Mouse (Mus musculus): ENCODE results near the gene Reln. TPM values are rescaled to one million over a fixed set of nuclear protein-coding genes. Genes with fewer than 3 reads are reported as not detected.

Gene Reln
- polyA plus RNA-seq, 1 experiment from 2014 or later: 41.3 TPM

GRCm38 (mm10) chr5:22255346-22255745, 89.2 kb downstream of the Reln start:
- no peaks in the 10 kb centered on the region for H3K27me3 ChIP-seq (replicated peaks; ENCODE audit: control insufficient read depth, insufficient read depth, low read length)
- no peak overlapping the region for H3K9ac ChIP-seq (ENCODE audit: low read depth, low read length)
- H3K4me2 ChIP-seq (ENCODE audit: low read length): no peak overlapping the region
- no peaks in the 10 kb centered on the region for H3K36me3 ChIP-seq (ENCODE audit: control insufficient read depth, insufficient read depth, low read length)
- ATAC-seq: no peak
- no peaks in the 10 kb centered on the region for H3K9me3 ChIP-seq (ENCODE audit: control insufficient read depth, low read length)
- no peak overlapping the region for H3K4me3 ChIP-seq (ENCODE audit: low read length)
- no peak overlapping the region for H3K27ac ChIP-seq (ENCODE audit: low read depth, low read length)
- WGBS: 91% methylated on average over 3 of the region's 3 CpGs
- H3K4me1 ChIP-seq (ENCODE audit: control insufficient read depth, insufficient read depth, low read depth, low read length): peaks cover 1% of the 10 kb centered on the region; the same call in 1 of the 2 replicates

- peaks cover 3% of the 10 kb centered on the region; the same call in 1 of the 2 replicates for H3K4me1 ChIP-seq (ENCODE audit: control insufficient read depth, insufficient read depth, low read depth, low read length)
- H3K36me3 ChIP-seq (ENCODE audit: control insufficient read depth, insufficient read depth, low read length): no peaks in the 10 kb centered on the region
- H3K9me3 ChIP-seq (ENCODE audit: control insufficient read depth, low read length): no peaks in the 10 kb centered on the region
- H3K4me2 ChIP-seq (ENCODE audit: low read length): no peak overlapping the region
- no peak overlapping the region for H3K9ac ChIP-seq (ENCODE audit: low read depth, low read length)
- no peak overlapping the region for H3K4me3 ChIP-seq (ENCODE audit: low read length)
- 74% methylated on average over 3 of the region's 3 CpGs for WGBS
- no peaks in the 10 kb centered on the region for H3K27me3 ChIP-seq (replicated peaks; ENCODE audit: control insufficient read depth, insufficient read depth, low read length)
- ATAC-seq: no peak
- no peak overlapping the region for H3K27ac ChIP-seq (ENCODE audit: low read depth, low read length)
Observed at GRCm38 (mm10) chr5:22253910-22254309, 90.6 kb downstream of the Reln start.

GRCm38 (mm10) chr5:22253318-22253717, 91.2 kb downstream of the Reln start:
- peak; percentile 72; the same call in 1 of the 2 replicates for ATAC-seq
- 84% methylated on average over 6 of the region's 6 CpGs for WGBS
- Histone ChIP-seq H3K4me2 (ENCODE audit: low read length) (no peak overlapping the region), H3K9ac (ENCODE audit: low read depth, low read length) (no peak overlapping the region), H3K27ac (ENCODE audit: low read depth, low read length) (no peak overlapping the region), H3K9me3 (ENCODE audit: control insufficient read depth, low read length) (no peaks in the 10 kb centered on the region), H3K36me3 (ENCODE audit: control insufficient read depth, insufficient read depth, low read length) (no peaks in the 10 kb centered on the region), H3K4me1 (ENCODE audit: control insufficient read depth, insufficient read depth, low read depth, low read length) (peaks cover 3% of the 10 kb centered on the region; the same call in 1 of the 2 replicates), H3K4me3 (ENCODE audit: low read length) (no peak overlapping the region), H3K27me3 (replicated peaks; ENCODE audit: control insufficient read depth, insufficient read depth, low read length) (no peaks in the 10 kb centered on the region)

GRCm38 (mm10) chr5:22247850-22248249, 96.7 kb downstream of the Reln start:
- no peaks in the 10 kb centered on the region for H3K36me3 ChIP-seq (ENCODE audit: control insufficient read depth, insufficient read depth, low read length)
- no peaks in the 10 kb centered on the region for H3K9me3 ChIP-seq (ENCODE audit: control insufficient read depth, low read length)
- H3K4me1 ChIP-seq (ENCODE audit: control insufficient read depth, insufficient read depth, low read depth, low read length): peaks cover 3% of the 10 kb centered on the region
- H3K27ac ChIP-seq (ENCODE audit: low read depth, low read length): no peak overlapping the region
- ATAC-seq: peak; percentile 91
- 37% methylated on average over 6 of the region's 6 CpGs for WGBS
- no peak overlapping the region for H3K9ac ChIP-seq (ENCODE audit: low read depth, low read length)
- 0 out of 2 replicates have a peak overlapping the region, but pooled peaks have one; percentile 17 for H3K4me2 ChIP-seq (ENCODE audit: low read length)
- no peak overlapping the region for H3K4me3 ChIP-seq (ENCODE audit: low read length)
- H3K27me3 ChIP-seq (replicated peaks; ENCODE audit: control insufficient read depth, insufficient read depth, low read length): no peaks in the 10 kb centered on the region

- ATAC-seq: no peak
- no peak overlapping the region for H3K4me3 ChIP-seq (ENCODE audit: low read length)
- H3K27ac ChIP-seq (ENCODE audit: low read depth, low read length): no peak overlapping the region
Observed at GRCm38 (mm10) chr5:22245056-22245455, 99.4 kb downstream of the Reln start.

GRCm38 (mm10) chr5:22243538-22243937, 101.0 kb downstream of the Reln start:
- no peak overlapping the region for H3K27ac ChIP-seq (ENCODE audit: low read depth, low read length)
- H3K4me3 ChIP-seq (ENCODE audit: low read length): no peak overlapping the region
- WGBS: 68% methylated on average over 2 of the region's 2 CpGs
- no peaks in the 10 kb centered on the region for H3K27me3 ChIP-seq (replicated peaks; ENCODE audit: control insufficient read depth, insufficient read depth, low read length)
- H3K4me1 ChIP-seq (ENCODE audit: control insufficient read depth, insufficient read depth, low read depth, low read length): no peaks in the 10 kb centered on the region; the same call in none of the 2 replicates
- H3K4me2 ChIP-seq (ENCODE audit: low read length): no peak overlapping the region
- H3K9me3 ChIP-seq (ENCODE audit: control insufficient read depth, low read length): no peaks in the 10 kb centered on the region
- no peaks in the 10 kb centered on the region for H3K36me3 ChIP-seq (ENCODE audit: control insufficient read depth, insufficient read depth, low read length)
- ATAC-seq: no peak; the same call in 1 of the 2 replicates
- H3K9ac ChIP-seq (ENCODE audit: low read depth, low read length): no peak overlapping the region

More at GRCm38 (mm10) chr5:22245056-22245455, 99.4 kb downstream of the Reln start:
- Histone ChIP-seq H3K4me2 (ENCODE audit: low read length) (no peak overlapping the region), H3K27me3 (replicated peaks; ENCODE audit: control insufficient read depth, insufficient read depth, low read length) (no peaks in the 10 kb centered on the region), H3K9me3 (ENCODE audit: control insufficient read depth, low read length) (no peaks in the 10 kb centered on the region), H3K4me1 (ENCODE audit: control insufficient read depth, insufficient read depth, low read depth, low read length) (no peaks in the 10 kb centered on the region; the same call in none of the 2 replicates), H3K9ac (ENCODE audit: low read depth, low read length) (no peak overlapping the region), H3K36me3 (ENCODE audit: control insufficient read depth, insufficient read depth, low read length) (no peaks in the 10 kb centered on the region)
- 95% methylated on average over 1 of the region's 1 CpGs for WGBS

GRCm38 (mm10) chr5:22241560-22241959, 102.9 kb downstream of the Reln start:
- no peaks in the 10 kb centered on the region for H3K9me3 ChIP-seq (ENCODE audit: control insufficient read depth, low read length)
- no peak overlapping the region for H3K27ac ChIP-seq (ENCODE audit: low read depth, low read length)
- no peaks in the 10 kb centered on the region for H3K27me3 ChIP-seq (replicated peaks; ENCODE audit: control insufficient read depth, insufficient read depth, low read length)
- H3K4me1 ChIP-seq (ENCODE audit: control insufficient read depth, insufficient read depth, low read depth, low read length): no peaks in the 10 kb centered on the region
- WGBS: 82% methylated on average over 4 of the region's 4 CpGs
- H3K4me2 ChIP-seq (ENCODE audit: low read length): no peak overlapping the region
- no peak for ATAC-seq
- no peak overlapping the region for H3K9ac ChIP-seq (ENCODE audit: low read depth, low read length)
- H3K4me3 ChIP-seq (ENCODE audit: low read length): no peak overlapping the region
- no peaks in the 10 kb centered on the region for H3K36me3 ChIP-seq (ENCODE audit: control insufficient read depth, insufficient read depth, low read length)

- no peaks in the 10 kb centered on the region for H3K27me3 ChIP-seq (replicated peaks; ENCODE audit: control insufficient read depth, insufficient read depth, low read length)
- H3K4me1 ChIP-seq (ENCODE audit: control insufficient read depth, insufficient read depth, low read depth, low read length): no peaks in the 10 kb centered on the region
- no peaks in the 10 kb centered on the region for H3K36me3 ChIP-seq (ENCODE audit: control insufficient read depth, insufficient read depth, low read length)
- no peak overlapping the region for H3K27ac ChIP-seq (ENCODE audit: low read depth, low read length)
- 74% methylated on average over 6 of the region's 6 CpGs for WGBS
- no peak overlapping the region for H3K4me2 ChIP-seq (ENCODE audit: low read length)
- no peaks in the 10 kb centered on the region for H3K9me3 ChIP-seq (ENCODE audit: control insufficient read depth, low read length)
- no peak overlapping the region for H3K4me3 ChIP-seq (ENCODE audit: low read length)
- H3K9ac ChIP-seq (ENCODE audit: low read depth, low read length): no peak overlapping the region
- no peak for ATAC-seq
Observed at GRCm38 (mm10) chr5:22236801-22237200, 107.7 kb downstream of the Reln start.

- H3K36me3 ChIP-seq (ENCODE audit: control insufficient read depth, insufficient read depth, low read length): peaks cover 4% of the 10 kb centered on the region
Observed at GRCm38 (mm10) chr5:22224515-22224914, 120.0 kb downstream of the Reln start.

More at GRCm38 (mm10) chr5:22224515-22224914, 120.0 kb downstream of the Reln start:
- no peak overlapping the region for H3K27ac ChIP-seq (ENCODE audit: low read depth, low read length)
- H3K9ac ChIP-seq (ENCODE audit: low read depth, low read length): no peak overlapping the region
- no peaks in the 10 kb centered on the region for H3K4me1 ChIP-seq (ENCODE audit: control insufficient read depth, insufficient read depth, low read depth, low read length)
- no peak for ATAC-seq
- H3K4me3 ChIP-seq (ENCODE audit: low read length): no peak overlapping the region
- H3K4me2 ChIP-seq (ENCODE audit: low read length): no peak overlapping the region
- peaks cover 6% of the 10 kb centered on the region; the same call in 1 of the 2 replicates for H3K9me3 ChIP-seq (ENCODE audit: control insufficient read depth, low read length)
- 78% methylated on average over 4 of the region's 4 CpGs for WGBS
- no peaks in the 10 kb centered on the region for H3K27me3 ChIP-seq (replicated peaks; ENCODE audit: control insufficient read depth, insufficient read depth, low read length)
